Mouse (Mus musculus): ENCODE data around the gene Slco2a1.
A peak's percentile ranks its signal among the peaks of the same experiment; 100 is the strongest.
"Not testable (repeated sequence)": the region's sequence is repeated elsewhere in the genome, so short reads cannot be mapped to it uniquely, and the experiment has no call there.

Slco2a1 gene

GRCm38 (mm10) chr9:103086736-103087135, 98.2 kb downstream of the Slco2a1 start:
- DNase-seq (ENCODE audit: low read depth) = no peak

GRCm38 (mm10) chr9:103087301-103087700, 98.8 kb downstream of the Slco2a1 start:
- DNase-seq (ENCODE audit: low read depth) = no peak

DNA sequence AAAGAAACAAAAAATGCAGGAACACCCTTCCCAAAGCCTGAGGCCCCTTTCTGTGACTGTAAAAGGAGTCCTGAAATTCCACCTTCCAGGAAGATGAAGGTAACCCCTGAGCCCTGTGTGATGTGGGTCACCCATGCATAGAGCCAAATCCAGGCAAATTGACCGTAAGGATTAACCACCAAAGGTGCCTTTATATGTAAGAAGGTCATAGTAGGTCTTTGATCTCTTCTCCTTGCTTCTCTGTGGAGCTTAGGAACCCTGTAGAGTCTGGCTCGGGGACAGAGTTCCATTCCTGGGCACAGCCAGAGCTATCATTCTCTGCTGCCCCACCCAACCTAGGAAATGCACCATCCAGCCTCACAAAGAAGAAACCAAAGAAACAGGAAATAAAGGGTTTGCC, 100.1 kb downstream of the Slco2a1 start:
- DNase-seq (ENCODE audit: low read depth) = no peak

GRCm38 (mm10) chr9:103090116-103090875, 101.8 kb downstream of the Slco2a1 start:
- DNase-seq (ENCODE audit: low read depth) = peak; percentile 5

- no peak for DNase-seq (ENCODE audit: low read depth)
Measured at GRCm38 (mm10) chr9:103091039-103091883, 102.7 kb downstream of the Slco2a1 start.

- peak; percentile 46 for DNase-seq (ENCODE audit: low read depth)
Measured at GRCm38 (mm10) chr9:103092248-103092647, 103.7 kb downstream of the Slco2a1 start.

GRCm38 (mm10) chr9:103093681-103094080, 105.2 kb downstream of the Slco2a1 start:
- DNase-seq (ENCODE audit: low read depth) = no peak

DNA sequence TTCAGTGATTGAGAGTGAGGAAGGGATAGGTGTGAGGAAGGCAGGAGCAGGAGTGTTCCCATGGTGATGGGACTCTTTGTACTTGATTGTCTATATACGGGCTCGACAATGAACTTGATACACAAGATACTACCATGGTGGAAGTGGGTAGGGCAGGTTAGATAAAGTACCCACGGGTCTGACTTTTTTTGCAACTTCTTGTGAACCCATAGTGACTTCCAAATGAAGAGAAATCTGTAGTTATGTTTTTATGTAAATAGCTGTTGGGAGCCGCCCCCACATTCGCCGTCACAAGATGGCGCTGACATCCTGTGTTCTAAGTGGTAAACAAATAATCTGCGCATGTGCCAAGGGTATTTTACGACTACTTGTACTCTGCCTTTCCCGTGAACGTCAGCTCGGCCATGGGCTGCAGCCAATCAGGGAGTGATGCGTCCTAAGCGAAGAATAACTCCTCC, 119.9 kb downstream of the Slco2a1 start:
- not testable (repeated sequence) for DNase-seq (ENCODE audit: low read depth)

GRCm38 (mm10) chr9:103108943-103109670, 120.6 kb downstream of the Slco2a1 start:
- no peak for DNase-seq (ENCODE audit: low read depth)

DNA sequence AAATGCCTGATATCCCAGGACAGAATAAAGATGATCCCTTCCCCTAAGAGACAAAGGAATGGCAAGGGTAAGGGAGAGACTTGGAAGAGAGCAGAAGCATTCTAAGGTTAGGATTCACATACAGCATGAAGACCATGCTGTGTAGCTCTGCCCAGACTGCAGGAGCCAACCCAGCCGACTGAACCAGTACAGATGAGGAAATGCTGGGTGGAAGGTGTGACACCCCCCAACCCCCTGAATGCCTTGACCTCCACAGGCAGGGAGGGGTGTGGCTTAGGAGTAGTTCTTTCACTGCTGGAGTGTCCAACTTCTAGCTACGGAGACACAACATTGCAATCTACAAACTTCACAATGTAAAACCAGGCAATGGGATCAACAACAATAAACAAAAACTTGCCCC, 121.4 kb downstream of the Slco2a1 start:
- no peak for DNase-seq (ENCODE audit: low read depth)

GRCm38 (mm10) chr9:103110727-103111501, 122.4 kb downstream of the Slco2a1 start:
- DNase-seq (ENCODE audit: low read depth) = no peak

- no peak for DNase-seq (ENCODE audit: low read depth)
Measured at GRCm38 (mm10) chr9:103111621-103112470, 123.3 kb downstream of the Slco2a1 start, which contains the start of gene Rab6b. TSS of gene Rab6b (plus strand) at chr9:103111787.

GRCm38 (mm10) chr9:103112471-103113271, 124.2 kb downstream of the Slco2a1 start:
- no peak for DNase-seq (ENCODE audit: low read depth)

DNA sequence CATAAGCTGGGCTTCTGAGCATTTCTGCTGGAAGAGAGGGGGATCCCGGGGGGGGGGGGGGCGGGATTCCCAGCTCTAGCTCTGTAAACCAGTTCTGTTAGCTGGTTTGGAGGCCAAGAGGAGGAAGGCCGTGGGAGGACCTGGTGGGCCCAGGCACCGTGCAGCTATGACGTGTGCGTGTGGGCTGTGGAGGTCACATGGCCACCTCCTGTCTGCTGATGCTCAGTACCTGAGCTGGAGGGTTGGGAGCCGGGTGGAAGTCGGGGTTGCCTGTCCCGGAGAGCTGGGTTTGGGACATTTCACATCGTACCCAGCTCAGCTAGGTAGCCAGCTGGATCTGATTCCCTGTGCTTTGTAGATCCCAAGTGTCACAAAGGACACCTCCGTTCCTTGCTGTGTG, 124.8 kb downstream of the Slco2a1 start:
- no peak for DNase-seq (ENCODE audit: low read depth)

DNA sequence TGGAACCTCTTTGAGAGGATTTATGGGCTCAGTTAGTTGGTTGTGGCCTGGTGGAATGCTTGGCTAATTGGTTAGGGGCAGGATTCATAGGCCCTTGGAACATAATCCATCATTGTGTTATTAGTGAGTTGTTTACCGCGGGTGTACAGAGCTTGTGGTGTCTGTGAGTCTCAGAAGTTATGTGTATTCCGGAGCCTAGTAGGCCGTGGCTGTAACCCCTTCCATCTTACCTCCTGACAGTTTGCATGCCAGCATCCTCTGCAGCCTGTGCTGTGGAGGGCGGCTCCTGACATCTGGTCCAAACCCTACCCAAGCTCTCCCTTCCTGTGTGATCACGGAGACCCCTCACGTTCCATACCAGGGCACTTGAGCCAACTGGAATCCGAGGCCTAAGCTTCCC, 125.8 kb downstream of the Slco2a1 start:
- no peak for DNase-seq (ENCODE audit: low read depth)

DNA sequence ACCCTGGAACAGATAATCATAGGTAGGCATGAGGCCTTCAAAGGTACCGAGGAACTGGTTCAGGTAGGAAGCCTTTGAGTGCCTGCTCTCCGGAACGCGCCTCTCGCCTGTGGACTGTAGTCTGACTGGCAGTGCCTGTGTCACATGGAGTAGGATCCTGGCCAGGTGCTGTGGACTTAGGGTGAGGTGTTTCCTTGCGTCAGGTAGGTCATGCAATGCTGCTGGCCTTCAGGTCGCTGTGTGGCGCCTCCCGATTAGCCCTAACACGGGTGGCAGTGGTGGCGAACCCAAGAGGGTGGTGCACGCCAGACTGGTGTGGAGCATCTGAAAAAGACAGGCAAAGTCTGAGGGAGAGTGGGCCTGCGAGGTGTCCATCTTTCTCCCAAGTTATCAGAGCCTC, 126.4 kb downstream of the Slco2a1 start:
- DNase-seq (ENCODE audit: low read depth) = no peak

- no peak for DNase-seq (ENCODE audit: low read depth)
Measured at GRCm38 (mm10) chr9:103116941-103117340, 128.4 kb downstream of the Slco2a1 start.

DNA sequence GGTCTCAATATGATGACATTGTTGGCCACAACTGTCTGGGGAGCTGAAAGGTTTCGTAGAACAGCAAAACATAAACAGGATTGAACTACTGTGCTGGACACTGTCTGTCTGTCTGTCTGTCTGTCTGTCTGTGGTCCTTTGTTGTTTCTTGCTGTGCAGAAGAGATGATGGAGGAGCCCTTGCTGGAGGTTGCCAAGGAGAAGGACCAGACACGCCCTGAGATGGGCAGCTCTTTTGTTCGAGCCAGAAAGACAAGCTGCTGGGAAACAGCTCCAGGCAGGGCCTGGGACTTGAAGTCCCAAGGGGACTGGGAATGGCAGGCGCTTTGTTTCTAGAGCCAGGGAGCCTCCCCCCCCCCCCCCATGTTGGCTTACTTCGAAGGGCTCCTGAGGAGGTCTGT, 129.0 kb downstream of the Slco2a1 start:
- DNase-seq (ENCODE audit: low read depth) = no peak

- no peak for DNase-seq (ENCODE audit: low read depth)
Measured at GRCm38 (mm10) chr9:103117951-103118350, 129.4 kb downstream of the Slco2a1 start.

All from c-Kit-positive CD71-positive TER-119-negative erythroid progenitor cells, embryonic 14.5 days (primary cell).